Mouse (Mus musculus) c-Kit-positive CD71-negative TER-119-negative erythroid progenitor cells, embryonic 14.5 days (primary cell): ENCODE measurements at regions not wholly inside any gene's neighbourhood (a gene's known extent, or its start where the extent isn't known, plus 50 kb on each side); places are given as distances from the start of the nearest gene placed in this dataset.

ENCODE experiments used
- DNase-seq: peaks from one replicate; pipeline ENCODE4 v3.0.0-alpha.2; 2013; ENCODE audit warnings: low read depth

- peak; percentile 78 for DNase-seq
Observed at GRCm38 (mm10) chr7:31208237-31209054, 52.8 kb upstream of the Gramd1a start.

GRCm38 (mm10) chr7:31207563-31208236, 52.0 kb upstream of the Gramd1a start:
- no peak for DNase-seq
